Mouse (Mus musculus) forebrain, embryonic 15.5 days (tissue): ENCODE results near the gene Sept9. TPM values are rescaled to one million over a fixed set of nuclear protein-coding genes. Genes with fewer than 3 reads are reported as not detected.

Experiments used
- ATAC-seq: fragments of 200-750 bp; cut with Nextera tagmentation; replicated peaks from 2 replicates; pipeline ENCODE4 v1.8.0; 2017; ENCODE audit warnings: mild to moderate bottlenecking, moderate TSS enrichment, moderate library complexity
- H3K27ac ChIP-seq: fragments of 300-500 bp; sonication (generic); replicated peaks from 2 replicates; pipeline ENCODE4 v1.5.1; 2015; ENCODE audit warnings: mild to moderate bottlenecking, inconsistent platforms
- H3K27me3 ChIP-seq: fragments of 300-500 bp; sonication (generic); 2 replicates; pipeline ENCODE4 v1.6.1; 2015; ENCODE audit warnings: inconsistent platforms
- H3K36me3 ChIP-seq: fragments of 300-500 bp; sonication (generic); 2 replicates; pipeline ENCODE4 v1.6.1; 2015; ENCODE audit warnings: mild to moderate bottlenecking, inconsistent platforms
- H3K4me1 ChIP-seq: fragments of 300-500 bp; sonication (generic); 2 replicates; pipeline ENCODE4 v1.6.1; 2015; ENCODE audit warnings: inconsistent platforms
- H3K4me2 ChIP-seq: fragments of 300-500 bp; sonication (generic); replicated peaks from 2 replicates; pipeline ENCODE4 v1.6.1; 2015; ENCODE audit warnings: mild to moderate bottlenecking, inconsistent platforms
- H3K4me3 ChIP-seq: fragments of 300-500 bp; sonication (generic); 2 replicates; pipeline ENCODE4 v1.5.1; 2015; ENCODE audit warnings: mild to moderate bottlenecking, inconsistent platforms
- H3K9ac ChIP-seq: fragments of 300-500 bp; sonication (generic); replicated peaks from 2 replicates; pipeline ENCODE4 v1.6.1; 2015; ENCODE audit warnings: mild to moderate bottlenecking, inconsistent platforms
- H3K9me3 ChIP-seq: fragments of 300-500 bp; sonication (generic); 2 replicates; pipeline ENCODE4 v1.6.1; 2016; ENCODE audit warnings: inconsistent platforms
- WGBS: fragments of 180-500 bp; shearing (Covaris S2); methylation state at CpG from one replicate; pipeline ENCODE4 v1.1.7; 2015; ENCODE audit warnings: mixed read lengths; 5-methylcytosine and 5-hydroxymethylcytosine counted together
- polyA plus RNA-seq: library from polyadenylated mRNA; unstranded; fragments of >200 nt; fragmentation: Nextera tagmentation; extraction: Ambion mirVana; gene quantifications from 2 replicates; pipeline ENCODE4 v1.2.1, GENCODE M21; 2015

Sept9 gene
- polyA plus RNA-seq, 1 experiment from 2014 or later, result 126 TPM

DNA sequence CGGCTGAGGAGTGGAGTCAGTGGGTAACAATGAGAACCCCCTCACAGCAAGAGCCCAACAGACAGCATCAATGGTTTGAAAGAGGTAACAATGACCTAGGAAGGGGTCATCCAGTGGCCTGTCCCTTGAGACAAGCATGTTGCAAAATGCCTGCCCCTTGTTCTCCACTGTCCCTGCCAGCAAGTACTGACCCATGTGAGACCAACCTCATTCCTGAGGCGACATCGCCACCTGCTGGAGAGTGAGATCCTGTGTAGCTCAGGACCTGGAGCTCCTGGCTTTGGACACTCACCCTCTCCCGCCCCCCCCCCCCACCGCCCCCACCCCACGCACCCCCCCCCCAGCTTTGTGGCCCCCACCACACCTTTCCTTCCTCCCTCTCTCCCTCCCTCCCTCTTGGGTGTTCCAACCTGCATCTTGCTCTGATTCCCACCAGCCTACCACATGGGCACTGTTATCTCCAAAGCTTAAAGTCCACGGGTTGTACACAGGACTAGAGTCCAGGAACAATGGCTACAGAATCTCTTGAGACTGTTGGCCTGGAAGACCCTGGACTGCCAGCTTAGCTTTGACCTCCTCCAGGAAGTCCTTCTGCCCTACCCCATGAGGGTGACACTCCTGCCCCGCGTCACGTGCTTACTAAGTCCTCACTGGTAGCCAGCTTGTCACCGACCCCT is 22.0 kb upstream of the Sept9 start:
- Histone ChIP-seq H3K4me2 (no peak overlapping the region), H3K27me3 (no peaks in the 10 kb centered on the region), H3K9me3 (peaks cover 5% of the 10 kb centered on the region; the same call in 1 of the 2 replicates), H3K9ac (no peak overlapping the region), H3K27ac (no peak overlapping the region), H3K36me3 (no peaks in the 10 kb centered on the region), H3K4me3 (no peak overlapping the region), H3K4me1 (peaks cover 17% of the 10 kb centered on the region)
- WGBS, result 45% methylated on average over 11 of the region's 11 CpGs
- ATAC-seq, result peak; percentile 83

- H3K27me3 ChIP-seq, result no peaks in the 10 kb centered on the region
- 82% methylated on average over 5 of the region's 5 CpGs for WGBS
- H3K9me3 ChIP-seq, result peaks cover 5% of the 10 kb centered on the region; the same call in 1 of the 2 replicates
- H3K4me1 ChIP-seq, result peaks cover 3% of the 10 kb centered on the region
- H3K36me3 ChIP-seq, result no peaks in the 10 kb centered on the region
- no peak overlapping the region for H3K4me3 ChIP-seq
- H3K27ac ChIP-seq, result no peak overlapping the region
- no peak overlapping the region for H3K4me2 ChIP-seq
- no peak for ATAC-seq
- H3K9ac ChIP-seq, result no peak overlapping the region
Measured at GRCm38 (mm10) chr11:117179902-117180301, 19.6 kb upstream of the Sept9 start.

GRCm38 (mm10) chr11:117182808-117183207 is 16.7 kb upstream of the Sept9 start:
- Histone ChIP-seq H3K9ac (no peak overlapping the region), H3K9me3 (peaks cover 5% of the 10 kb centered on the region; the same call in 1 of the 2 replicates), H3K27ac (no peak overlapping the region), H3K4me1 (no peaks in the 10 kb centered on the region), H3K4me2 (no peak overlapping the region), H3K36me3 (no peaks in the 10 kb centered on the region), H3K4me3 (no peak overlapping the region), H3K27me3 (no peaks in the 10 kb centered on the region)
- 89% methylated on average over 3 of the region's 3 CpGs for WGBS
- no peak for ATAC-seq

- H3K27me3 ChIP-seq, result no peaks in the 10 kb centered on the region
- WGBS, result 86% methylated on average over 3 of the region's 3 CpGs
- H3K4me2 ChIP-seq, result no peak overlapping the region
- no peak for ATAC-seq
- no peaks in the 10 kb centered on the region for H3K4me1 ChIP-seq
- no peaks in the 10 kb centered on the region for H3K36me3 ChIP-seq
- no peak overlapping the region for H3K27ac ChIP-seq
- H3K4me3 ChIP-seq, result no peak overlapping the region
- peaks cover 5% of the 10 kb centered on the region; the same call in 1 of the 2 replicates for H3K9me3 ChIP-seq
- no peak overlapping the region for H3K9ac ChIP-seq
Measured at GRCm38 (mm10) chr11:117183299-117183698, 16.2 kb upstream of the Sept9 start.

DNA sequence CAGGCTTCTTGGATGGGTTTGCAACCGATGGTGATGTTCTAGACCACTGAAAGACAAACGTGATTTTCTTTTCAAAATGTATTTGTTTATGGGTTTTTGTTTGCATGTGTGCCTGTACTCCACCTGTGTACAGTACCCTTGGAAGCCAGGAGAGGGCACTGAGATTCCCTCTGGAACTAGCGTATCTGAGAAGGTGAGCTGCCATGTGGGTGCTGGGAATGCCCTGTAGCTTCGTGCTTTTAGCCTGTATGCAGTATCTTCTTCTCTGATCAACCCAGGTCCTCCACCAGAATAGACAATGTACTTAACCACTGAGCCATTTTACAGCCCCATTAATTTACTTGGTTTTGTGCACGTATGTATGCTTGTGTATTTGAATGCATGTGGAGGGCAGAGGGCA is 15.6 kb upstream of the Sept9 start:
- Histone ChIP-seq H3K9me3 (peaks cover 5% of the 10 kb centered on the region; the same call in 1 of the 2 replicates), H3K4me3 (no peak overlapping the region), H3K27ac (no peak overlapping the region), H3K27me3 (no peaks in the 10 kb centered on the region), H3K4me2 (no peak overlapping the region), H3K9ac (no peak overlapping the region), H3K4me1 (no peaks in the 10 kb centered on the region), H3K36me3 (no peaks in the 10 kb centered on the region)
- ATAC-seq, result no peak
- 84% methylated on average over 5 of the region's 5 CpGs for WGBS

DNA sequence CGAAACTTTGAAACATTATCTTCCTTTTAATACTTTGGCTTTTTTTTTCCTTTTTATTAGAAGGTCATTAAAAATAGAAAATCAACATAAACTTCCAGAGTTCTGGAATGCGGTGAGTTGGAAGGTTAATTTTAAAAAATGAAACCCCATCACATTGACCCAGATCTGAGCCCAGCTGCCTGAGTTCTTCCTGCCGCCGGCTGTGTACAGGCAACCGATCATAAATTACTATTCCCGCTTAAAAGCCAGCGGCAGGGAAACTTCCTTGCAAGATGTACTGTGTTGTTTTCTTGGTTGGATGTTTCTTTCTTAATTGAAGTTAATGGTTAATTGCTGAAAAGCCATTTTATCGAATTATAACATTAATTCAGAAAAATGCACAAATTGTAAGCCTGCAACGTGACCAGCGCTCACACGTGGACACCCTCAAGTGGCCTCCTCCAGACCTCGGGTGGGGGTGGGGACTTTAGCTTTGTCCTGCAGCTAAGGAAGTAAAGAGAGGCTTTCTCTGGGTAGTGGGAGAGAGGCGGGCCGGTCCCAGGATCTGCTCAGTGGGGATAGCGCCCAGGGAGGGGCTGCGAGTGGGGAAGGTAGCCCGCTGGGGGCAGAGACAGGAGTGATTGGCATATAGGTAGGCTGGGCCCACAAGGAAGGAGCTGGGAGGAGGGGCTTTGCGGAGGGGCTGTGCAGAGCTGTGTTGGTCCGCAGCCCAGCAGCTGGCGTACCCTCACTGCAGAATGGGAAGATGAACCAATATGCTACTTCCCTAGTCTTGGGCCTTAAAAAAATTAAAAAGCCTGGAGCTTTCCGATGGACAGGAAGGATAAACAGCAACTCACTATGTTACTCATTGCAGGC is 14.2 kb upstream of the Sept9 start:
- 57% methylated on average over 21 of the region's 21 CpGs for WGBS
- H3K27ac ChIP-seq, result no peak overlapping the region
- H3K27me3 ChIP-seq, result no peaks in the 10 kb centered on the region
- no peak overlapping the region for H3K4me2 ChIP-seq
- peaks cover 5% of the 10 kb centered on the region; the same call in 1 of the 2 replicates for H3K9me3 ChIP-seq
- H3K4me3 ChIP-seq, result no peak overlapping the region
- H3K36me3 ChIP-seq, result no peaks in the 10 kb centered on the region
- ATAC-seq, result no peak
- no peak overlapping the region for H3K9ac ChIP-seq
- H3K4me1 ChIP-seq, result no peaks in the 10 kb centered on the region

- H3K4me1 ChIP-seq, result no peaks in the 10 kb centered on the region
- no peak overlapping the region for H3K9ac ChIP-seq
- no peak overlapping the region for H3K4me3 ChIP-seq
- H3K36me3 ChIP-seq, result no peaks in the 10 kb centered on the region
- no peak for ATAC-seq
- H3K9me3 ChIP-seq, result no peaks in the 10 kb centered on the region
- H3K27me3 ChIP-seq, result no peaks in the 10 kb centered on the region
- H3K4me2 ChIP-seq, result no peak overlapping the region
- WGBS, result 81% methylated on average over 5 of the region's 5 CpGs
- H3K27ac ChIP-seq, result no peak overlapping the region
Measured at GRCm38 (mm10) chr11:117191524-117191923, 7.9 kb upstream of the Sept9 start.

DNA sequence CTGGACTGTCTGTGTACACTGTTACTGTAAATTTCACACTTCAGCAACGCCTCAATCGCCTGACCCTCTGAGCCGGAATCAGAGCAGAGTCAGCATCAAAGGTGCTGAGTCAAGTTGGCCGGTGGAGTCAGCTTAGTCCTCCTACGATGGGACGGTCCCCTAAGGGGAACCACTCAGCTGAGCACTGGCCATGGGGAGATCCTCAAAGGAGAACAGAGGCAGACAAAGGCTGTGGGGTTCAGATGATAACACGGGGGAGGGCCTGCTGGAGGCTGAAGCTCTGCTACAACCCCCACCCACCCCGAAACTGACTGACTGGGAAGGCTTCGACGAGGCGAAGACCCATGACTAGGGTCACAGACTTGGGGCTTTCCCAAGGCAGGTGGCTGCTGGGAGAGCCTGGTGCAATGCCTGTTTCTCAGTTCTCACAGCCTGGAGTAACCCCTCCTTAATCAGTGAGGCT is 5.0 kb upstream of the Sept9 start:
- Histone ChIP-seq H3K9ac (no peak overlapping the region), H3K27ac (no peak overlapping the region), H3K36me3 (no peaks in the 10 kb centered on the region), H3K4me3 (no peak overlapping the region), H3K27me3 (peaks cover 10% of the 10 kb centered on the region; the same call in 1 of the 2 replicates), H3K4me1 (peaks cover 4% of the 10 kb centered on the region), H3K9me3 (no peaks in the 10 kb centered on the region), H3K4me2 (no peak overlapping the region)
- WGBS, result 79% methylated on average over 11 of the region's 11 CpGs
- no peak for ATAC-seq

DNA sequence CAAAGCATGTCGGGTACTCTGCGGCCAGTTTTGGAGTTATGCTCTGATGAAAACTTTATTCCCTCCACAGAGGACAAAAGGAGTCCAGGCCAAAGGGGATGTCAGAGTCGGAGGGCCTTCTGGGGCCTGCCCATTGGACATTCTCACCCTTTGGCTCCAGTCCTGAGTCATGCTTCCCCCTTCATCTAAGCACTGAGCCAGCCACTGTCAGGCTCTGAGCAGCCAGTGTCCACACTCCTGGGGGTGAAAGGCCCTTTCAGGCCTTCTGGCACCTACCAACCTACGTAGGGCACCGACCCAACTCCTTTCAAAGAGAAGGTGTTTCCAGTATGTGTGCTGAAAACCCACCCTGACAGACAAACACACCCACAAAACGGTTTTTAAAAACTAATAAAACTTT is 3.8 kb upstream of the Sept9 start:
- 89% methylated on average over 6 of the region's 6 CpGs for WGBS

GRCm38 (mm10) chr11:117196681-117197080 is 2.8 kb upstream of the Sept9 start:
- 91% methylated on average over 7 of the region's 7 CpGs for WGBS
- no peak overlapping the region for H3K27ac ChIP-seq
- H3K4me2 ChIP-seq, result no peak overlapping the region
- no peak for ATAC-seq
- peaks cover 10% of the 10 kb centered on the region for H3K4me1 ChIP-seq
- no peak overlapping the region for H3K9ac ChIP-seq
- H3K36me3 ChIP-seq, result no peaks in the 10 kb centered on the region
- peaks cover 20% of the 10 kb centered on the region; the same call in 1 of the 2 replicates for H3K27me3 ChIP-seq
- H3K9me3 ChIP-seq, result no peaks in the 10 kb centered on the region
- no peak overlapping the region for H3K4me3 ChIP-seq

More for the DNA sequence above, 3.8 kb upstream of the Sept9 start:
- H3K9me3 ChIP-seq, result no peaks in the 10 kb centered on the region
- H3K4me1 ChIP-seq, result peaks cover 10% of the 10 kb centered on the region
- H3K4me2 ChIP-seq, result no peak overlapping the region
- no peak overlapping the region for H3K27ac ChIP-seq
- H3K36me3 ChIP-seq, result no peaks in the 10 kb centered on the region
- peaks cover 15% of the 10 kb centered on the region; the same call in 1 of the 2 replicates for H3K27me3 ChIP-seq
- no peak overlapping the region for H3K4me3 ChIP-seq
- ATAC-seq, result no peak
- H3K9ac ChIP-seq, result no peak overlapping the region

GRCm38 (mm10) chr11:117198122-117198521 is 1.3 kb upstream of the Sept9 start:
- H3K36me3 ChIP-seq, result no peaks in the 10 kb centered on the region
- no peak overlapping the region for H3K4me2 ChIP-seq
- WGBS, result 86% methylated on average over 5 of the region's 5 CpGs
- no peak overlapping the region for H3K4me3 ChIP-seq
- no peaks in the 10 kb centered on the region for H3K9me3 ChIP-seq
- H3K27ac ChIP-seq, result no peak overlapping the region
- H3K4me1 ChIP-seq, result peaks cover 10% of the 10 kb centered on the region
- H3K9ac ChIP-seq, result no peak overlapping the region
- no peak for ATAC-seq
- H3K27me3 ChIP-seq, result peaks cover 22% of the 10 kb centered on the region; the same call in 1 of the 2 replicates

DNA sequence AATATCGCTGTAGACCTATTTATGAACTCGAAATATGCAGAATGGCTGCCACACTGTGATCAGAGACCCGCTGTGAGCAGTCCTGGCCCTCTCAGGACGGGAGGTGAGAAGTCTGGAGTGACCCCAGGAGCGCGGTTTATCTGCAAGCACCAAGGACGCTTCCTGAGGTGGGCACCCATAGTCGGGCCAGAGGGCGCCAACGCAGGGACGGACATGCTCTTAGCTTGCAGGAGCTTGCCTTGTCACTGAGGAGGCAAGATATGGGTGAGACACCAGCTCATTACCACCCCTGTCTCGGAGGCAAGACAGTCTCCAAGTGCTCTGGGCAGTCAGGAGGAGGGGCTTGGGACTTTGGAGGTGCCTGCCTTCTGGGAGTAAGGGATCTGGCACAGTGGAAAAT is 2.4 kb downstream of the Sept9 start:
- peaks cover 22% of the 10 kb centered on the region; the same call in 1 of the 2 replicates for H3K27me3 ChIP-seq
- H3K4me1 ChIP-seq, result peaks cover 10% of the 10 kb centered on the region
- no peak overlapping the region for H3K4me2 ChIP-seq
- no peak overlapping the region for H3K27ac ChIP-seq
- H3K4me3 ChIP-seq, result no peak overlapping the region
- no peaks in the 10 kb centered on the region for H3K36me3 ChIP-seq
- no peaks in the 10 kb centered on the region for H3K9me3 ChIP-seq
- ATAC-seq, result no peak
- 89% methylated on average over 12 of the region's 12 CpGs for WGBS
- H3K9ac ChIP-seq, result no peak overlapping the region
